In genomic region chr2:10098598-10099215, GRCm38 (mm10) we compare ENCODE assay signal across 9 mouse cellular contexts. TPM values are rescaled to one million over a fixed set of nuclear protein-coding genes. Genes with fewer than 3 reads are reported as not detected.
DNase-seq lines count a peak whose midpoint lies in the region; ATAC-seq lines count a peak whose summit lies in the region.
"Had no signal": no experiment of that assay in that cellular context is flagged by ENCODE, and none has a peak within 500 bp of the region (broad histone marks: within the 10 kb centered on the region; RNA-seq: fewer than 3 reads in every experiment).

No protein-coding gene starts in this region.

- intact Hi-C loops in heart, postnatal 14 days (cut with DNase I), result loop anchor here (10.0 kb wide), 1 partner anchor 1424 kb away; no protein-coding TSS in a partner anchor

- ATAC-seq in forebrain, embryonic 12.5 days (ENCODE audit: low FRiP score), result peak; percentile 30; the same call in 1 of the 2 replicates
- no peak for ATAC-seq in midbrain, embryonic 14.5 days (ENCODE audit: low FRiP score, low TSS enrichment)
- no peak for ATAC-seq in monocyte, adult 5-6 weeks (replicated peaks; ENCODE audit: insufficient number of reproducible peaks, low FRiP score, low TSS enrichment, poor library complexity, severe bottlenecking)

- H3K4me3 ChIP-seq in forebrain, embryonic 12.5 days (replicated peaks), result no peak overlapping the region
- no peak overlapping the region for H3K4me3 ChIP-seq in midbrain, embryonic 14.5 days (replicated peaks; ENCODE audit: low read depth, low read length)
- H3K4me3 ChIP-seq: limb, embryonic 12.5 days had no signal

- no peaks in the 10 kb centered on the region for H3K27me3 ChIP-seq in forebrain, embryonic 12.5 days
- H3K27me3 ChIP-seq in midbrain, embryonic 14.5 days (ENCODE audit: control insufficient read depth, insufficient read depth, low read length), result no peaks in the 10 kb centered on the region

- peak; percentile 45 to 58 for DNase-seq in heart, postnatal 14 days
- DNase-seq in heart, adult 9 months (ENCODE audit: low spot score in 2 of 2), result no peak
- peak; percentile 29 for DNase-seq in CD4-positive helper T cell, adult 2 months (ENCODE audit: low read depth, low spot score)
- peak; percentile 27 for DNase-seq in adrenal gland, postnatal 25 days
- DNase-seq in kidney, postnatal 4 days, result peak; percentile 72 to 73
- DNase-seq in midbrain, embryonic 14.5 days, result peak; percentile 85

- no peaks in the 10 kb centered on the region for H3K36me3 ChIP-seq in forebrain, embryonic 12.5 days (replicated peaks)
- 0 out of 2 replicates have a peak, but pooled peaks cover 2% of the 10 kb centered on the region for H3K36me3 ChIP-seq in midbrain, embryonic 14.5 days (ENCODE audit: control insufficient read depth, insufficient read depth, low read length)
- H3K36me3 ChIP-seq: limb, embryonic 12.5 days had no signal

- no peak overlapping the region for H3K4me2 ChIP-seq in forebrain, embryonic 12.5 days
- no peak overlapping the region for H3K4me2 ChIP-seq in midbrain, embryonic 14.5 days (ENCODE audit: low read length)
- H3K4me2 ChIP-seq: limb, embryonic 12.5 days had no signal

- no peak overlapping the region for H3K27ac ChIP-seq in forebrain, embryonic 12.5 days
- H3K27ac ChIP-seq in midbrain, embryonic 14.5 days (replicated peaks; ENCODE audit: low read depth, low read length), result no peak overlapping the region
- H3K27ac ChIP-seq: limb, embryonic 12.5 days had no signal

- no peak overlapping the region for H3K9ac ChIP-seq in forebrain, embryonic 12.5 days
- H3K9ac ChIP-seq in midbrain, embryonic 14.5 days (replicated peaks; ENCODE audit: low read length), result no peak overlapping the region
- H3K9ac ChIP-seq: limb, embryonic 12.5 days had no signal

- H3K9me3 ChIP-seq in forebrain, embryonic 12.5 days, result no peaks in the 10 kb centered on the region
- H3K9me3 ChIP-seq in midbrain, embryonic 14.5 days (ENCODE audit: control insufficient read depth, low read length), result no peaks in the 10 kb centered on the region
- H3K9me3 ChIP-seq: limb, embryonic 12.5 days had no signal

- no peaks in the 10 kb centered on the region for H3K4me1 ChIP-seq in forebrain, embryonic 12.5 days
- H3K4me1 ChIP-seq in midbrain, embryonic 14.5 days (ENCODE audit: control insufficient read depth, insufficient read depth, low read length), result no peaks in the 10 kb centered on the region
- H3K4me1 ChIP-seq: limb, embryonic 12.5 days had no signal

- 38% methylated on average over 9 of the region's 9 CpGs for WGBS in forebrain, embryonic 12.5 days
- WGBS in midbrain, embryonic 14.5 days, result 36% methylated on average over 9 of the region's 9 CpGs

RNA-seq across cellular contexts. Expression of gene Kin, which starts 18.3 kb away (rescaled TPM):
- total RNA-seq in heart, postnatal 14 days (2021), result 1 to 10 TPM; 8.9 to 9.4 TPM
- total RNA-seq in adrenal gland, postnatal 25 days (2021), result 27.2 and 32.1 TPM in 2 replicates
- polyA plus RNA-seq in forebrain, embryonic 12.5 days (2016; fragmentation: Nextera tagmentation; extraction: Ambion mirVana), result 44.2 and 44.9 TPM in 2 replicates
- 33.9 and 34.2 TPM in 2 replicates for polyA plus RNA-seq in midbrain, embryonic 14.5 days (2014; fragmentation: Nextera tagmentation; extraction: Ambion mirVana)
- 49.3 to 54.7 TPM (median 51.6 TPM) in 3 replicates for total RNA-seq in monocyte, adult 5-6 weeks (2017)

RNA-seq across cellular contexts. Expression of gene Atp5c1, which starts 18.4 kb away (rescaled TPM):
- 1,000 to 10,000 TPM; 1,309 to 1,324 TPM for total RNA-seq in heart, postnatal 14 days (2021)
- 451 and 465 TPM in 2 replicates for total RNA-seq in adrenal gland, postnatal 25 days (2021)
- polyA plus RNA-seq in forebrain, embryonic 12.5 days (2016; fragmentation: Nextera tagmentation; extraction: Ambion mirVana), result 465 and 477 TPM in 2 replicates
- polyA plus RNA-seq in midbrain, embryonic 14.5 days (2014; fragmentation: Nextera tagmentation; extraction: Ambion mirVana), result 577 and 596 TPM in 2 replicates
- 263 to 377 TPM (median 356 TPM) in 3 replicates for total RNA-seq in monocyte, adult 5-6 weeks (2017)

RNA-seq across cellular contexts. Expression of gene Itih2, which starts 32.5 kb away (rescaled TPM):
- under 1 TPM; 0.37 to 0.67 TPM for total RNA-seq in heart, postnatal 14 days (2021)
- 9.9 and 12.2 TPM in 2 replicates for total RNA-seq in adrenal gland, postnatal 25 days (2021)
- 0.18 and 0.28 TPM in 2 replicates for polyA plus RNA-seq in forebrain, embryonic 12.5 days (2016; fragmentation: Nextera tagmentation; extraction: Ambion mirVana)
- polyA plus RNA-seq in midbrain, embryonic 14.5 days (2014; fragmentation: Nextera tagmentation; extraction: Ambion mirVana), result 1.1 TPM in 1 of 2 replicates, not detected in the other
- total RNA-seq in monocyte, adult 5-6 weeks (2017), result not detected in 3 replicates

RNA-seq across cellular contexts. Expression of gene Taf3, which starts 50.3 kb away (rescaled TPM):
- 1 to 10 TPM; 7.3 to 9.5 TPM for total RNA-seq in heart, postnatal 14 days (2021)
- total RNA-seq in adrenal gland, postnatal 25 days (2021), result 11.1 and 14.4 TPM in 2 replicates
- 17.3 and 18.4 TPM in 2 replicates for polyA plus RNA-seq in forebrain, embryonic 12.5 days (2016; fragmentation: Nextera tagmentation; extraction: Ambion mirVana)
- polyA plus RNA-seq in midbrain, embryonic 14.5 days (2014; fragmentation: Nextera tagmentation; extraction: Ambion mirVana), result 12.8 and 16.4 TPM in 2 replicates
- total RNA-seq in monocyte, adult 5-6 weeks (2017), result 9.1 to 13.8 TPM (median 12.5 TPM) in 3 replicates

RNA-seq across cellular contexts. Expression of gene Itih5, which starts 54.7 kb away (rescaled TPM):
- total RNA-seq in heart, postnatal 14 days (2021), result 10 to 100 TPM; 18.7 to 20.0 TPM
- total RNA-seq in adrenal gland, postnatal 25 days (2021), result 17.5 and 20.5 TPM in 2 replicates
- polyA plus RNA-seq in forebrain, embryonic 12.5 days (2016; fragmentation: Nextera tagmentation; extraction: Ambion mirVana), result 2.6 and 3.4 TPM in 2 replicates
- polyA plus RNA-seq in midbrain, embryonic 14.5 days (2014; fragmentation: Nextera tagmentation; extraction: Ambion mirVana), result 1.3 and 7.7 TPM in 2 replicates
- total RNA-seq in monocyte, adult 5-6 weeks (2017), result 1.7 to 10.9 TPM (median 3.0 TPM) in 3 replicates

Comparison
In these comparisons a context has a peak if more than half of its experiments do, and no peak if none do; other contexts are left out.
1. DNase-seq: peak in heart, postnatal 14 days (2 of 2), CD4-positive helper T cell, adult 2 months (single experiment), adrenal gland, postnatal 25 days (single experiment), kidney, postnatal 4 days (2 of 2) and midbrain, embryonic 14.5 days (single experiment); none in heart, adult 9 months (0 of 2).